Mouse (Mus musculus) neural tube, embryonic 11.5 days (tissue): ENCODE measurements at regions not wholly inside any gene's neighbourhood (a gene's known extent, or its start where the extent isn't known, plus 50 kb on each side); places are given as distances from the start of the nearest gene placed in this dataset.
A peak's percentile ranks its signal among the peaks of the same experiment; 100 is the strongest.

Source experiments
- ATAC-seq: fragments of 200-750 bp; cut with Nextera tagmentation; 2 replicates; pipeline ENCODE4 v1.8.0; 2017; ENCODE audit warnings: moderate number of reproducible peaks, mild to moderate bottlenecking, moderate TSS enrichment, moderate library complexity; ENCODE audit not compliant: insufficient read depth, low FRiP score, low TSS enrichment
- DNase-seq: peaks from one replicate; pipeline ENCODE4 v3.0.0-alpha.2; 2015; ENCODE audit warnings: low spot score
- H3K27ac ChIP-seq: fragments of 300-500 bp; sonication (generic); 2 replicates; pipeline ENCODE4 v1.5.1; 2014; ENCODE audit warnings: low read depth, mild to moderate bottlenecking, low read length
- H3K27me3 ChIP-seq: fragments of 300-500 bp; sonication (generic); 2 replicates; pipeline ENCODE4 v1.6.1; 2014; ENCODE audit warnings: mild to moderate bottlenecking, low read length, mixed read lengths; ENCODE audit not compliant: control insufficient read depth, insufficient read depth
- H3K36me3 ChIP-seq: fragments of 300-500 bp; sonication (generic); 2 replicates; pipeline ENCODE4 v1.6.1; 2014; ENCODE audit warnings: mild to moderate bottlenecking, low read length, moderate library complexity, mixed read lengths; ENCODE audit not compliant: control insufficient read depth, insufficient read depth
- H3K4me1 ChIP-seq: fragments of 300-500 bp; sonication (generic); 2 replicates; pipeline ENCODE4 v1.6.1; 2014; ENCODE audit warnings: low read length, mixed read lengths; ENCODE audit not compliant: control insufficient read depth, insufficient read depth
- H3K4me2 ChIP-seq: fragments of 300-500 bp; sonication (generic); 2 replicates; pipeline ENCODE4 v1.6.1; 2014; ENCODE audit warnings: low read depth, mild to moderate bottlenecking, moderate library complexity
- H3K4me3 ChIP-seq: fragments of 300-500 bp; sonication (generic); 2 replicates; pipeline ENCODE4 v1.5.1; 2014; ENCODE audit warnings: low read depth, low read length
- H3K9ac ChIP-seq: fragments of 300-500 bp; sonication (generic); 2 replicates; pipeline ENCODE4 v1.6.1; 2014; ENCODE audit warnings: mild to moderate bottlenecking, low read length
- H3K9me3 ChIP-seq: fragments of 300-500 bp; sonication (generic); 2 replicates; pipeline ENCODE4 v1.6.1; 2016; ENCODE audit warnings: low read length; ENCODE audit not compliant: control insufficient read depth
- WGBS: fragments of 180-500 bp; shearing (Covaris S2); extraction: QIAGEN DNeasy Blood & Tissue Kit; methylation state at CpG from one replicate; pipeline ENCODE4 v1.1.7; 2014; 5-methylcytosine and 5-hydroxymethylcytosine counted together

DNA sequence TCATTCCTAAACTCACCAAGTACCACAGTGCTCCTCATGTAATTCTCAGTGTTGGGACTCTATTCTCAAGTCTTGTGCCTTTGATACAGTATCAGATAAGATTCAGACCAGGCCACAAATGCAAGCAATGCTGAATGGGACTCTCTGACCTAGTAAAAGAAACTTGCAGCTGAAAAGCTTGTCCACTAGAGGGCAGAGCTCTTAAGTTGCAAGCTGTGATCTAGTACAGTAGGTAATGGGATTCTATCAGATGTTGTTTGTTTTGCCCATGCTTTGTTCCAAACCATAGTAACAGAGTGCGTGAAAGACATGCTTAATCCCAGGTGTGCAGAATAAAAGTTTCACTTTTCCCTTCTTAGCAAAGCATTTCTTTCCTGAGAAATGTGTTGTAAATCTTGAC lies 383.2 kb upstream of the Chrm2 start:
- peak; percentile 63; the same call in 1 of the 2 replicates for ATAC-seq

DNA sequence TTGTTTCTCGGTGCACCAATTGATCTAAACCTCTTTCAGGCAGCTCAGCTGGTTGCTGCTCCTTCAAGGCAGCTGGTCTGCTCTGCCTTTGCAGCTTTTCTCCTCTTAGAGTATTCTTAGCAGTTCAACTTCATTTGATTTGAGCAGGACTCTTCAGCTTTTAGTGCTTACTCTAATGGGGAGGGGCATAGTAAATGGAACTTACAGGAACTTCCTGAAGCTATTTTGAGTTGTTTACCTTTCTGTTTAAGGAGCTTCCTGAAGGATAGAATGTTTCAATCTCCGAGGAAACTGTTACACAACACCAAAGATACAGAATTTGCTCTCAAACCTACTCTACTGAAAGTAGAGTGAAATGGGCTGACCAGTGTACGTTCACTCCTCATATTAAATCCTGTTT lies 385.8 kb upstream of the Chrm2 start:
- Histone ChIP-seq H3K4me2 (no peak overlapping the region), H3K4me3 (no peak overlapping the region), H3K27ac (no peak overlapping the region), H3K36me3 (no peaks in the 10 kb centered on the region), H3K9me3 (no peaks in the 10 kb centered on the region), H3K4me1 (no peaks in the 10 kb centered on the region), H3K9ac (no peak overlapping the region), H3K27me3 (no peaks in the 10 kb centered on the region)
- WGBS: 75% methylated on average over 3 of the region's 3 CpGs
- no peak for DNase-seq
- ATAC-seq: no peak

More for the DNA sequence above, 383.2 kb upstream of the Chrm2 start:
- Histone ChIP-seq H3K27ac (no peak overlapping the region), H3K4me3 (no peak overlapping the region), H3K4me1 (no peaks in the 10 kb centered on the region), H3K36me3 (no peaks in the 10 kb centered on the region), H3K4me2 (no peak overlapping the region), H3K9me3 (no peaks in the 10 kb centered on the region), H3K27me3 (no peaks in the 10 kb centered on the region), H3K9ac (no peak overlapping the region)
- 46% methylated on average over 1 of the region's 1 CpGs for WGBS
- peak; percentile 23 for DNase-seq

DNA sequence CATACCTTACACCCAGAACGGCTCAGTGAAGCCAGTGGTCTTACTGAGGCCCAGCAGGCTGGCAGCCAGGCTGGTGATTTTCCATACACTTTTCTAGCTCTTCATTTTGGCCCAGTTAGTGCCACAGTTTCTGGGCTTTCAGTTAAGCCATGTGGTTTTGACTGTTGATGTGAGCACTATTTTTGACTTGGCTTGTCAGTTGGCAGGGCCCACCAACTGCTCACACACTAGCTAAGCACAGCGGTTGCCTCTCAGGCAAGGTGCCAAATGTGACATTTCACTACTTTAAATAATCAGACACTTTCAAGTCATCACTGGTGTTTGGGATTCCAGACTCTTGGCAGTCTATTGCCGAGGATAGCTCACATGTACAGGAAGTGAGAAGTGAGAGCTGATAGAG lies 399.0 kb upstream of the Chrm2 start:
- Histone ChIP-seq H3K9ac (no peak overlapping the region), H3K9me3 (no peaks in the 10 kb centered on the region), H3K4me1 (no peaks in the 10 kb centered on the region), H3K36me3 (no peaks in the 10 kb centered on the region), H3K27ac (no peak overlapping the region), H3K4me3 (no peak overlapping the region), H3K4me2 (no peak overlapping the region), H3K27me3 (no peaks in the 10 kb centered on the region)
- DNase-seq (no peak), ATAC-seq (no peak)
- 75% methylated on average over 3 of the region's 3 CpGs for WGBS

DNA sequence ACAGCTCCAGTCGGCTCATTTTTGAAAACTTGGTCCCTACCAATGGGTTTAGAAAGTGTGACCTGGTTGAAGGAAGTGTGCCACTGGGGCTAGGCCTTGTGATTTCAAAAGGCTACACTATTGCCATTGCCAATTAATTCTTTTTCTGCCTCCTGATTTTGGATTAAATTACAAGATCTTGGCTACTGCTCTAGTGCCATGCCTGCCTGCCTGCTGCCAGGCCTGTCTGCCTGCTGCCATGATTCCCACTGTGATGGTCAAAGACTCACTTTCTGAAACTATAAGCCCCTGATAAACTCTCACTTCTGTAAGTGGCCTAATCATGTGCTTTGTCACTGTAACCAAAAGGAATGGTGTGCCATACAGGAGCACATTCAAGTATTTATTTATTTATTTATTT lies 400.4 kb upstream of the Mtpn start:
- no peak overlapping the region for H3K4me2 ChIP-seq
- H3K9me3 ChIP-seq: no peaks in the 10 kb centered on the region
- no peaks in the 10 kb centered on the region for H3K4me1 ChIP-seq
- 84% methylated on average over 1 of the region's 1 CpGs for WGBS
- no peak overlapping the region for H3K9ac ChIP-seq
- no peak overlapping the region for H3K27ac ChIP-seq
- no peak overlapping the region for H3K4me3 ChIP-seq
- no peaks in the 10 kb centered on the region for H3K27me3 ChIP-seq
- ATAC-seq (no peak), DNase-seq (no peak)
- H3K36me3 ChIP-seq: no peaks in the 10 kb centered on the region

DNA sequence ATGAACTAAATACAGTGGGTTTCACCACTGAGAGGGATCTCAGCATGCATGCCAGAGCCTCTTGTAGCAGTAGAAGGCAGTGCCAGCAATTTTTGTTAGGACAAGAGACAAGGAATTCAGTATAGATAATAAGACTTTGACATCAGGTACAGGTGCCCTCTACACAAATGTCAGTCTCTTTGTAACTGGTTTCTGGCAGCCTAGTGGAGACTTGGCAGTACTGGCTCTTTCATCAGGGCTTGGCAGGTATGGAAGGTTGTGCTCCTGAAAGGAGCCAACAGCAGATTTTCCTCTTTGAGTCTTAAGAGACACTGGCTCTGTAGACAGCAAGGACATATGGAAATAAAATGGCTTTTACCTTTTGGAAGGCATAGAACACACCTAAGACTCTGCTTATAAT lies 384.5 kb upstream of the Mtpn start:
- H3K4me3 ChIP-seq: no peak overlapping the region
- no peaks in the 10 kb centered on the region for H3K9me3 ChIP-seq
- H3K9ac ChIP-seq: no peak overlapping the region
- H3K4me1 ChIP-seq: no peaks in the 10 kb centered on the region
- H3K27ac ChIP-seq: no peak overlapping the region
- no peaks in the 10 kb centered on the region for H3K27me3 ChIP-seq
- no peak for DNase-seq
- H3K4me2 ChIP-seq: no peak overlapping the region
- no peak for ATAC-seq
- no peaks in the 10 kb centered on the region for H3K36me3 ChIP-seq

DNA sequence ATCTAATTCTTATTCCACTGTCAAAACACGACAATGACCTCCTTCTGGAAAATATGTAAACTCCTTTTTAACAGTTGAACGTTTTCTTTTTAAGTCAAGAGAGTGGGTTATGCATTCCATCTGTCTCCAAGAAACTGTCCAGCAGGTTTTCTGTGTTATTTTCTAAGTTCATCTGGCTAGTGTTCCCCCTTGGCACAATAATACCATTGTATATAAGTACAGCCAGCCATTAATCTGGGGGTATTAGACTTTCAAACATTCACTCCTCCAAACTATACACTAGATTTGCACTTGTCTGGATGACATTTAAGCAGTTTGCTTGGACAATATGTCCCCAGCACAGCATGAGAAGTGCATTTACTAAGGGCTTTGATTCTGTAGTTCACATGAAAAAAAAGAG lies 358.3 kb upstream of the Mtpn start:
- 63% methylated on average over 2 of the region's 2 CpGs for WGBS
- H3K36me3 ChIP-seq: no peaks in the 10 kb centered on the region

DNA sequence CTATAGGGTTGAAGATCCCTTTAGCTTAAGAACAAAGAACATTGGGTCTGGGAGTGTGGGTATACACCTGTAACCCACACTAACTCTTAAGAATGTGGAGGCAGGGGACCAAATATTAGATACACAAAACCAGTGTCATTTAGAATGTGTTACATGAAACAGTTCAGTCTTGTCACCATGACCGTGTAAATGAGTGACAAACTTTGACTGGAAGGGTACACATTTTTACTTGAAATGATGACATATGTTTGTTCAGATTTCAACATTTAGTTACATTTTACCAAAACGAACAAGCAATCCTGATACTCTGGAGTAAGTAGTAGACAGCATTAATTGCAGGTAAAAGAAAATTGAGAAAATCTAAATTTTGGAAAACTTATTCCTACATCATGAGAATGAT lies 356.0 kb upstream of the Mtpn start:
- 90% methylated on average over 2 of the region's 2 CpGs for WGBS
- no peaks in the 10 kb centered on the region for H3K36me3 ChIP-seq
- H3K27me3 ChIP-seq: no peaks in the 10 kb centered on the region
- H3K4me3 ChIP-seq: no peak overlapping the region
- H3K4me2 ChIP-seq: no peak overlapping the region
- no peak overlapping the region for H3K9ac ChIP-seq
- H3K9me3 ChIP-seq: no peaks in the 10 kb centered on the region
- no peaks in the 10 kb centered on the region for H3K4me1 ChIP-seq
- H3K27ac ChIP-seq: no peak overlapping the region
- DNase-seq (no peak), ATAC-seq (no peak)

More for the DNA sequence above, 358.3 kb upstream of the Mtpn start:
- Histone ChIP-seq H3K9me3 (no peaks in the 10 kb centered on the region), H3K4me3 (no peak overlapping the region), H3K4me1 (no peaks in the 10 kb centered on the region), H3K9ac (no peak overlapping the region), H3K27me3 (no peaks in the 10 kb centered on the region), H3K27ac (no peak overlapping the region), H3K4me2 (no peak overlapping the region)
- ATAC-seq: no peak
- DNase-seq: no peak

DNA sequence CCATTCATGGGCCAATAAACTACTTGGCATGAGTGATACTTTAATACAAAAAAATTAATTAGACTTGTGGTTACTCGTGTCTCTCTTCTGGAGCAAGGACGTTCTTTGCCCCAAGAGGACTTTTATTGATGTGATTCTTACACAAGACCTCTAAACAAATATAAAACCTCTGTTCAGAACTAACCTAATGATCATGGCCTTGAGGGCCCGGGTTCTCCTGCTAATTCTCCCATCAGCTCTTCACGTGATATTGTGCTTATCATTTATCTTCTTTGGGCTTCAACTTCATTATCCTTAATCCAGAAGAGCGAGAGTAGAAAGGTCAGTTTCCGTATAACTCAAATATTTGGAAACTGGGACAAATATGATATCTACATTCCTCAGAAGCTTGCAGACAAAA lies 335.0 kb upstream of the Mtpn start:
- Histone ChIP-seq H3K4me2 (no peak overlapping the region), H3K36me3 (no peaks in the 10 kb centered on the region), H3K27ac (no peak overlapping the region), H3K4me3 (no peak overlapping the region), H3K9me3 (no peaks in the 10 kb centered on the region), H3K4me1 (no peaks in the 10 kb centered on the region), H3K9ac (no peak overlapping the region), H3K27me3 (no peaks in the 10 kb centered on the region)
- ATAC-seq (no peak), DNase-seq (no peak)
- 91% methylated on average over 6 of the region's 6 CpGs for WGBS

DNA sequence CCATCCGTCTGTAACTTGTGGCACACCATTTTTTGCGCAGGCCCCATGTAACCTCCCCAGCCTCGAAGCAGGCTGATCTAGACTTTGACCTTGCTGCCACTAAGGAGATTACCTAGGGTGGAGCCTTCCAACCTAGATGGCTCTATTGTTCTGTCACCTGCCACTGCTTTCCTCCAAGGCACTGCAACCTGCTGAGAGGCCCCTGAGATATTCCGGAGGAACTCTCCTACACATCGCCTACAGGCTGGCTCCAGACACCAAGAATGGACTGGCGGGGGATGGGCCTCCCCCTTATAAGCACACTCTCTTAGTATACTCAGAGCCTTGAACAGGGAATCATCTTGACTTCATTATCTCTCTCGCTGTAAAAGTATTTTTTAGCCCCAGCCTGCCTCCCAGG lies 331.7 kb upstream of the Mtpn start:
- 82% methylated on average over 7 of the region's 7 CpGs for WGBS
- no peak overlapping the region for H3K4me3 ChIP-seq
- H3K36me3 ChIP-seq: no peaks in the 10 kb centered on the region
- no peak for DNase-seq
- no peaks in the 10 kb centered on the region for H3K27me3 ChIP-seq
- H3K27ac ChIP-seq: no peak overlapping the region
- H3K4me1 ChIP-seq: no peaks in the 10 kb centered on the region
- H3K4me2 ChIP-seq: no peak overlapping the region
- H3K9me3 ChIP-seq: no peaks in the 10 kb centered on the region
- H3K9ac ChIP-seq: no peak overlapping the region
- ATAC-seq: no peak
